Mouse (Mus musculus) kidney, adult 8-10 months (tissue): ENCODE results near the gene Foxl1.
A peak's percentile ranks its signal among the peaks of the same experiment; 100 is the strongest.
"Not testable (repeated sequence)": the region's sequence is repeated elsewhere in the genome, so short reads cannot be mapped to it uniquely, and the experiment has no call there.

Source experiments
- DNase-seq, 2 experiments: peaks; one replicate each; pipeline ENCODE4 v3.0.0; 2022

The Foxl1 gene

GRCm38 (mm10) chr8:121125311-121125876 is 2.3 kb upstream of the Foxl1 start:
- DNase-seq, result peak; percentile 50 to 63

- DNase-seq, result no peak
Measured at GRCm38 (mm10) chr8:121126191-121126590, 1.5 kb upstream of the Foxl1 start.

GRCm38 (mm10) chr8:121126694-121127093 is 1.0 kb upstream of the Foxl1 start:
- DNase-seq, result no peak

- no peak for DNase-seq
Measured at GRCm38 (mm10) chr8:121127291-121127701, 444 bp upstream of the Foxl1 start.

- no peak for DNase-seq
Measured at GRCm38 (mm10) chr8:121128531-121129264, 958 bp downstream of the Foxl1 start.

- no peak for DNase-seq
Measured at GRCm38 (mm10) chr8:121129265-121129940, 1.7 kb downstream of the Foxl1 start.

GRCm38 (mm10) chr8:121130522-121130921 is 2.8 kb downstream of the Foxl1 start:
- DNase-seq, result no peak

GRCm38 (mm10) chr8:121132961-121133513 is 5.3 kb downstream of the Foxl1 start:
- no peak for DNase-seq

- DNase-seq, result no peak
Measured at GRCm38 (mm10) chr8:121134102-121134501, 6.4 kb downstream of the Foxl1 start.

- no peak for DNase-seq
Measured at GRCm38 (mm10) chr8:121134512-121134911, 6.8 kb downstream of the Foxl1 start.

- DNase-seq, result no peak
Measured at GRCm38 (mm10) chr8:121136856-121137255, 9.1 kb downstream of the Foxl1 start.

GRCm38 (mm10) chr8:121145457-121146134 is 17.9 kb downstream of the Foxl1 start:
- not testable (repeated sequence) for DNase-seq

- no peak for DNase-seq
Measured at GRCm38 (mm10) chr8:121148573-121149083, 20.9 kb downstream of the Foxl1 start.

- DNase-seq, result no peak
Measured at GRCm38 (mm10) chr8:121152394-121152793, 24.7 kb downstream of the Foxl1 start.

- DNase-seq, result no peak
Measured at GRCm38 (mm10) chr8:121156990-121157491, 29.3 kb downstream of the Foxl1 start.

- no peak for DNase-seq
Measured at GRCm38 (mm10) chr8:121158812-121159211, 31.1 kb downstream of the Foxl1 start.

GRCm38 (mm10) chr8:121161437-121161836 is 33.7 kb downstream of the Foxl1 start:
- no peak for DNase-seq

GRCm38 (mm10) chr8:121162413-121162812 is 34.7 kb downstream of the Foxl1 start:
- no peak for DNase-seq

GRCm38 (mm10) chr8:121162906-121163695 is 35.4 kb downstream of the Foxl1 start:
- no peak for DNase-seq

- peak; percentile 48 to 55 for DNase-seq
Measured at GRCm38 (mm10) chr8:121164017-121164469, 36.3 kb downstream of the Foxl1 start.

GRCm38 (mm10) chr8:121168033-121168432 is 40.3 kb downstream of the Foxl1 start:
- DNase-seq, result no peak

- DNase-seq, result no peak
Measured at GRCm38 (mm10) chr8:121170116-121170515, 42.4 kb downstream of the Foxl1 start.
